Mouse (Mus musculus) limb, embryonic 11.5 days (tissue): Measurements from ENCODE around the gene Bank1. TPM values are rescaled to one million over a fixed set of nuclear protein-coding genes. Genes with fewer than 3 reads are reported as not detected.

Experiments
- ATAC-seq: fragments of 200-750 bp; cut with Nextera tagmentation; 2 replicates; pipeline ENCODE4 v1.8.0; 2017; ENCODE audit warnings: low read depth; ENCODE audit not compliant: insufficient number of reproducible peaks, low FRiP score, low TSS enrichment
- DNase-seq: peaks from one replicate; pipeline ENCODE4 v3.0.0-alpha.2; 2015; ENCODE audit warnings: low spot score
- H3K27ac ChIP-seq: fragments of 300-500 bp; sonication (generic); replicated peaks from 2 replicates; pipeline ENCODE4 v1.5.1; 2014; ENCODE audit warnings: low read depth, mild to moderate bottlenecking, low read length
- H3K27me3 ChIP-seq: fragments of 300-500 bp; sonication (generic); 2 replicates; pipeline ENCODE4 v1.6.1; 2014; ENCODE audit warnings: mild to moderate bottlenecking, low read length, mixed read lengths; ENCODE audit not compliant: control insufficient read depth, insufficient read depth
- H3K36me3 ChIP-seq: fragments of 300-500 bp; sonication (generic); 2 replicates; pipeline ENCODE4 v1.6.1; 2014; ENCODE audit warnings: mild to moderate bottlenecking, low read length, moderate library complexity, mixed read lengths; ENCODE audit not compliant: control insufficient read depth, insufficient read depth
- H3K4me1 ChIP-seq: fragments of 300-500 bp; sonication (generic); 2 replicates; pipeline ENCODE4 v1.6.1; 2014; ENCODE audit warnings: low read length, mixed read lengths; ENCODE audit not compliant: control insufficient read depth, insufficient read depth
- H3K4me2 ChIP-seq: fragments of 300-500 bp; sonication (generic); 2 replicates; pipeline ENCODE4 v1.6.1; 2014; ENCODE audit warnings: low read depth, mild to moderate bottlenecking, moderate library complexity; ENCODE audit not compliant: severe bottlenecking
- H3K4me3 ChIP-seq: fragments of 300-500 bp; sonication (generic); 2 replicates; pipeline ENCODE4 v1.5.1; 2014; ENCODE audit warnings: low read depth, low read length
- H3K9ac ChIP-seq: fragments of 300-500 bp; sonication (generic); 2 replicates; pipeline ENCODE4 v1.6.1; 2014; ENCODE audit warnings: mild to moderate bottlenecking, low read length
- H3K9me3 ChIP-seq: fragments of 300-500 bp; sonication (generic); 2 replicates; pipeline ENCODE4 v1.6.1; 2016; ENCODE audit warnings: low read length; ENCODE audit not compliant: control insufficient read depth
- WGBS: fragments of 180-500 bp; shearing (Covaris S2); extraction: QIAGEN DNeasy Blood & Tissue Kit; methylation state at CpG from one replicate; pipeline ENCODE4 v1.1.7; 2014; 5-methylcytosine and 5-hydroxymethylcytosine counted together
- polyA plus RNA-seq: library from polyadenylated mRNA; unstranded; fragments of >200 nt; fragmentation: Nextera tagmentation; extraction: Ambion mirVana; gene quantifications from 2 replicates; pipeline ENCODE4 v1.2.1, GENCODE M21; 2014

Gene Bank1
- polyA plus RNA-seq, 1 experiment from 2014 or later = 0.33 TPM

- H3K4me3 ChIP-seq = no peak overlapping the region
- H3K36me3 ChIP-seq = no peaks in the 10 kb centered on the region
- 36% methylated on average over 5 of the region's 5 CpGs for WGBS
- H3K9ac ChIP-seq = no peak overlapping the region
- H3K9me3 ChIP-seq = no peaks in the 10 kb centered on the region
- H3K27me3 ChIP-seq = no peaks in the 10 kb centered on the region
- H3K4me1 ChIP-seq = no peaks in the 10 kb centered on the region
- ATAC-seq (no peak), DNase-seq (peak; percentile 30)
- no peak overlapping the region for H3K4me2 ChIP-seq
- H3K27ac ChIP-seq = no peak overlapping the region
These were observed 241.8 kb downstream of the Bank1 start for GRCm38 (mm10) chr3:136084066-136084465.

- no peaks in the 10 kb centered on the region for H3K9me3 ChIP-seq
- ATAC-seq = peak; percentile 55; the same call in 1 of the 2 replicates
- H3K27ac ChIP-seq = peak overlapping the region; percentile 30; the same call in 1 of the 2 replicates
- no peaks in the 10 kb centered on the region for H3K36me3 ChIP-seq
- DNase-seq = no peak
- H3K27me3 ChIP-seq = no peaks in the 10 kb centered on the region
- no peak overlapping the region for H3K9ac ChIP-seq
- H3K4me2 ChIP-seq = no peak overlapping the region
- no peaks in the 10 kb centered on the region for H3K4me1 ChIP-seq
- H3K4me3 ChIP-seq = no peak overlapping the region
- 42% methylated on average over 1 of the region's 1 CpGs for WGBS
These were observed 244.6 kb downstream of the Bank1 start for GRCm38 (mm10) chr3:136081264-136081663.

- Histone ChIP-seq H3K4me3 (no peak overlapping the region), H3K9me3 (no peaks in the 10 kb centered on the region), H3K27ac (no peak overlapping the region), H3K4me2 (no peak overlapping the region), H3K9ac (no peak overlapping the region), H3K27me3 (no peaks in the 10 kb centered on the region), H3K4me1 (no peaks in the 10 kb centered on the region), H3K36me3 (no peaks in the 10 kb centered on the region)
- 87% methylated on average over 2 of the region's 2 CpGs for WGBS
- DNase-seq (no peak), ATAC-seq (no peak)
These were observed 247.3 kb downstream of the Bank1 start for GRCm38 (mm10) chr3:136078535-136078934.

- no peak for ATAC-seq
These were observed 255.5 kb downstream of the Bank1 start for GRCm38 (mm10) chr3:136070394-136070793.

GRCm38 (mm10) chr3:136061907-136062306 is 264.0 kb downstream of the Bank1 start:
- WGBS = 91% methylated on average over 2 of the region's 2 CpGs
- H3K36me3 ChIP-seq = no peaks in the 10 kb centered on the region
- ATAC-seq (no peak), DNase-seq (no peak)
- H3K4me3 ChIP-seq = no peak overlapping the region
- no peak overlapping the region for H3K4me2 ChIP-seq
- H3K27ac ChIP-seq = no peak overlapping the region
- H3K9me3 ChIP-seq = no peaks in the 10 kb centered on the region
- H3K4me1 ChIP-seq = no peaks in the 10 kb centered on the region
- H3K9ac ChIP-seq = no peak overlapping the region
- no peaks in the 10 kb centered on the region for H3K27me3 ChIP-seq

More at GRCm38 (mm10) chr3:136070394-136070793, 255.5 kb downstream of the Bank1 start:
- H3K27ac ChIP-seq = no peak overlapping the region
- H3K4me1 ChIP-seq = no peaks in the 10 kb centered on the region
- no peaks in the 10 kb centered on the region for H3K9me3 ChIP-seq
- H3K27me3 ChIP-seq = no peaks in the 10 kb centered on the region
- no peaks in the 10 kb centered on the region for H3K36me3 ChIP-seq
- no peak overlapping the region for H3K9ac ChIP-seq
- no peak for DNase-seq
- H3K4me3 ChIP-seq = no peak overlapping the region
- 95% methylated on average over 3 of the region's 3 CpGs for WGBS
- no peak overlapping the region for H3K4me2 ChIP-seq

GRCm38 (mm10) chr3:136050635-136051034 is 275.2 kb downstream of the Bank1 start:
- no peaks in the 10 kb centered on the region for H3K36me3 ChIP-seq
- H3K27me3 ChIP-seq = no peaks in the 10 kb centered on the region
- H3K27ac ChIP-seq = no peak overlapping the region
- H3K4me3 ChIP-seq = no peak overlapping the region
- H3K9me3 ChIP-seq = no peaks in the 10 kb centered on the region
- no peak overlapping the region for H3K9ac ChIP-seq
- no peak for DNase-seq
- no peak for ATAC-seq
- no peaks in the 10 kb centered on the region for H3K4me1 ChIP-seq
- no peak overlapping the region for H3K4me2 ChIP-seq
- 77% methylated on average over 3 of the region's 3 CpGs for WGBS

- Histone ChIP-seq H3K4me3 (no peak overlapping the region), H3K4me2 (no peak overlapping the region), H3K27me3 (no peaks in the 10 kb centered on the region), H3K4me1 (no peaks in the 10 kb centered on the region), H3K27ac (no peak overlapping the region), H3K9me3 (no peaks in the 10 kb centered on the region), H3K36me3 (no peaks in the 10 kb centered on the region), H3K9ac (no peak overlapping the region)
- ATAC-seq (no peak), DNase-seq (no peak)
- 86% methylated on average over 6 of the region's 6 CpGs for WGBS
These were observed 275.7 kb downstream of the Bank1 start for GRCm38 (mm10) chr3:136050215-136050614.

- no peak for ATAC-seq
These were observed 277.8 kb downstream of the Bank1 start for GRCm38 (mm10) chr3:136048026-136048425.

GRCm38 (mm10) chr3:136045381-136045780 is 280.5 kb downstream of the Bank1 start:
- DNase-seq (no peak), ATAC-seq (no peak)
- Histone ChIP-seq H3K9me3 (no peaks in the 10 kb centered on the region), H3K9ac (no peak overlapping the region), H3K27me3 (no peaks in the 10 kb centered on the region), H3K4me3 (no peak overlapping the region), H3K27ac (no peak overlapping the region), H3K36me3 (no peaks in the 10 kb centered on the region), H3K4me2 (no peak overlapping the region), H3K4me1 (no peaks in the 10 kb centered on the region)
- WGBS = 86% methylated on average over 2 of the region's 2 CpGs

More at GRCm38 (mm10) chr3:136048026-136048425, 277.8 kb downstream of the Bank1 start:
- no peaks in the 10 kb centered on the region for H3K9me3 ChIP-seq
- H3K27ac ChIP-seq = no peak overlapping the region
- no peaks in the 10 kb centered on the region for H3K27me3 ChIP-seq
- no peak overlapping the region for H3K9ac ChIP-seq
- WGBS = 90% methylated on average over 4 of the region's 4 CpGs
- no peaks in the 10 kb centered on the region for H3K36me3 ChIP-seq
- DNase-seq = no peak
- no peak overlapping the region for H3K4me2 ChIP-seq
- no peaks in the 10 kb centered on the region for H3K4me1 ChIP-seq
- no peak overlapping the region for H3K4me3 ChIP-seq
